Mouse (Mus musculus): ENCODE results near the gene Slc4a4. TPM values are rescaled to one million over a fixed set of nuclear protein-coding genes. Genes with fewer than 3 reads are reported as not detected.
"Not testable (repeated sequence)": the region's sequence is repeated elsewhere in the genome, so short reads cannot be mapped to it uniquely, and the experiment has no call there.

The Slc4a4 gene
- total RNA-seq, 2 experiments from 2014 or later = 20.7 to 24.4 TPM

GRCm38 (mm10) chr5:89111987-89112386 lies 225.4 kb downstream of the Slc4a4 start:
- intact Hi-C loops (cut with DNase I) = not testable (repeated sequence)

GRCm38 (mm10) chr5:89120881-89121280 lies 234.3 kb downstream of the Slc4a4 start:
- intact Hi-C loops (cut with DNase I) = no loop called here
- no peak for DNase-seq (ENCODE audit: low spot score)

More at GRCm38 (mm10) chr5:89111987-89112386, 225.4 kb downstream of the Slc4a4 start:
- not testable (repeated sequence) for DNase-seq (ENCODE audit: low spot score)

- DNase-seq (ENCODE audit: low spot score) = no peak
- intact Hi-C loops (cut with DNase I) = no loop called here
Observed at GRCm38 (mm10) chr5:89123270-89123903, 236.8 kb downstream of the Slc4a4 start.

- intact Hi-C loops (cut with DNase I) = no loop called here
- DNase-seq (ENCODE audit: low spot score) = no peak
Observed at GRCm38 (mm10) chr5:89128210-89128609, 241.6 kb downstream of the Slc4a4 start.

GRCm38 (mm10) chr5:89135776-89136175 lies 249.2 kb downstream of the Slc4a4 start:
- DNase-seq (ENCODE audit: low spot score) = no peak
- intact Hi-C loops (cut with DNase I) = no loop called here

GRCm38 (mm10) chr5:89140070-89140469 lies 253.5 kb downstream of the Slc4a4 start:
- DNase-seq (ENCODE audit: low spot score) = no peak
- intact Hi-C loops (cut with DNase I) = loop anchor here (10.0 kb wide), 1 partner anchor 205 kb away; no protein-coding TSS in a partner anchor

GRCm38 (mm10) chr5:89141761-89142160 lies 255.1 kb downstream of the Slc4a4 start:
- intact Hi-C loops (cut with DNase I) = loop anchor here (10.0 kb wide), 1 partner anchor 207 kb away; no protein-coding TSS in a partner anchor

GRCm38 (mm10) chr5:89146276-89146675 lies 259.7 kb downstream of the Slc4a4 start:
- no peak for DNase-seq (ENCODE audit: low spot score)
- intact Hi-C loops (cut with DNase I) = loop anchor here (10.0 kb wide), 1 partner anchor 211 kb away; no protein-coding TSS in a partner anchor

More at GRCm38 (mm10) chr5:89141761-89142160, 255.1 kb downstream of the Slc4a4 start:
- no peak for DNase-seq (ENCODE audit: low spot score)

GRCm38 (mm10) chr5:89147282-89147790 lies 260.7 kb downstream of the Slc4a4 start:
- intact Hi-C loops (cut with DNase I) = loop anchor here (10.0 kb wide), 1 partner anchor 213 kb away; no protein-coding TSS in a partner anchor

GRCm38 (mm10) chr5:89149436-89150040 lies 262.9 kb downstream of the Slc4a4 start:
- intact Hi-C loops (cut with DNase I) = loop anchor here (10.0 kb wide), 1 partner anchor 215 kb away; no protein-coding TSS in a partner anchor
- DNase-seq (ENCODE audit: low spot score) = no peak

More at GRCm38 (mm10) chr5:89147282-89147790, 260.7 kb downstream of the Slc4a4 start:
- DNase-seq (ENCODE audit: low spot score) = no peak

- intact Hi-C loops (cut with DNase I) = no loop called here
- no peak for DNase-seq (ENCODE audit: low spot score)
Observed at GRCm38 (mm10) chr5:89151076-89151475, 264.5 kb downstream of the Slc4a4 start.

GRCm38 (mm10) chr5:89171025-89171718 lies 284.6 kb downstream of the Slc4a4 start:
- no peak for DNase-seq (ENCODE audit: low spot score)
- intact Hi-C loops (cut with DNase I) = no loop called here

- intact Hi-C loops (cut with DNase I) = no loop called here
Observed at GRCm38 (mm10) chr5:89190063-89190462, 303.4 kb downstream of the Slc4a4 start.

GRCm38 (mm10) chr5:89194654-89195053 lies 308.0 kb downstream of the Slc4a4 start:
- DNase-seq (ENCODE audit: low spot score) = no peak
- intact Hi-C loops (cut with DNase I) = no loop called here

More at GRCm38 (mm10) chr5:89190063-89190462, 303.4 kb downstream of the Slc4a4 start:
- DNase-seq (ENCODE audit: low spot score) = no peak

GRCm38 (mm10) chr5:89198501-89198900 lies 311.9 kb downstream of the Slc4a4 start:
- intact Hi-C loops (cut with DNase I) = no loop called here
- DNase-seq (ENCODE audit: low spot score) = no peak

- DNase-seq (ENCODE audit: low spot score) = no peak
- intact Hi-C loops (cut with DNase I) = no loop called here
Observed at GRCm38 (mm10) chr5:89209973-89210703, 323.5 kb downstream of the Slc4a4 start.

GRCm38 (mm10) chr5:89211057-89211456 lies 324.4 kb downstream of the Slc4a4 start:
- intact Hi-C loops (cut with DNase I) = no loop called here
- no peak for DNase-seq (ENCODE audit: low spot score)

- DNase-seq (ENCODE audit: low spot score) = no peak
- intact Hi-C loops (cut with DNase I) = no loop called here
Observed at GRCm38 (mm10) chr5:89218222-89218621, 331.6 kb downstream of the Slc4a4 start.

GRCm38 (mm10) chr5:89218709-89219108 lies 332.1 kb downstream of the Slc4a4 start:
- intact Hi-C loops (cut with DNase I) = no loop called here

GRCm38 (mm10) chr5:89221658-89222057 lies 335.0 kb downstream of the Slc4a4 start:
- intact Hi-C loops (cut with DNase I) = loop anchor here (2.0 to 10.0 kb wide), 4 partner anchors 163 to 427 kb away; partner anchors contain the start of gene Slc4a4
- no peak for DNase-seq (ENCODE audit: low spot score)

More at GRCm38 (mm10) chr5:89218709-89219108, 332.1 kb downstream of the Slc4a4 start:
- DNase-seq (ENCODE audit: low spot score) = no peak

Measured in heart, postnatal 25 days (tissue).